Mouse (Mus musculus): ENCODE results near the gene Gabrb3. TPM values are rescaled to one million over a fixed set of nuclear protein-coding genes. Genes with fewer than 3 reads are reported as not detected.

The Gabrb3 gene
- polyA plus RNA-seq, 1 experiment, result 1.1 TPM

GRCm38 (mm10) chr7:57787520-57787919, 368.0 kb downstream of the Gabrb3 start:
- H3K4me1 ChIP-seq (ENCODE audit: control insufficient read depth, insufficient read depth, low read length), result no peaks in the 10 kb centered on the region
- H3K36me3 ChIP-seq (ENCODE audit: control insufficient read depth, insufficient read depth, low read length), result no peaks in the 10 kb centered on the region
- TF ChIP-seq CTCF (IDR thresholded peaks at IDR 0.05; ENCODE audit: control insufficient read depth, insufficient read depth, insufficient replicate concordance, low read depth, low read length) (no peak), POLR2A (IDR thresholded peaks at IDR 0.05; ENCODE audit: control insufficient read depth, low read depth, low read length) (no peak)
- no peaks in the 10 kb centered on the region for H3K27me3 ChIP-seq (ENCODE audit: control insufficient read depth, insufficient read depth, low read length)
- H3K4me3 ChIP-seq (ENCODE audit: control insufficient read depth, low read depth, low read length), result no peak overlapping the region
- H3K27ac ChIP-seq (ENCODE audit: control insufficient read depth, insufficient read depth, low read depth, low read length), result no peak overlapping the region

GRCm38 (mm10) chr7:57803266-57803665, 383.8 kb downstream of the Gabrb3 start:
- no peaks in the 10 kb centered on the region for H3K36me3 ChIP-seq (ENCODE audit: control insufficient read depth, insufficient read depth, low read length)
- no peak overlapping the region for H3K4me3 ChIP-seq (ENCODE audit: control insufficient read depth, low read depth, low read length)
- no peaks in the 10 kb centered on the region for H3K27me3 ChIP-seq (ENCODE audit: control insufficient read depth, insufficient read depth, low read length)
- no peak for TF ChIP-seq CTCF (IDR thresholded peaks at IDR 0.05; ENCODE audit: control insufficient read depth, insufficient read depth, insufficient replicate concordance, low read depth, low read length)
- TF ChIP-seq POLR2A (IDR thresholded peaks at IDR 0.05; ENCODE audit: control insufficient read depth, low read depth, low read length), result no peak
- no peak overlapping the region for H3K27ac ChIP-seq (ENCODE audit: control insufficient read depth, insufficient read depth, low read depth, low read length)
- no peaks in the 10 kb centered on the region for H3K4me1 ChIP-seq (ENCODE audit: control insufficient read depth, insufficient read depth, low read length)

DNA sequence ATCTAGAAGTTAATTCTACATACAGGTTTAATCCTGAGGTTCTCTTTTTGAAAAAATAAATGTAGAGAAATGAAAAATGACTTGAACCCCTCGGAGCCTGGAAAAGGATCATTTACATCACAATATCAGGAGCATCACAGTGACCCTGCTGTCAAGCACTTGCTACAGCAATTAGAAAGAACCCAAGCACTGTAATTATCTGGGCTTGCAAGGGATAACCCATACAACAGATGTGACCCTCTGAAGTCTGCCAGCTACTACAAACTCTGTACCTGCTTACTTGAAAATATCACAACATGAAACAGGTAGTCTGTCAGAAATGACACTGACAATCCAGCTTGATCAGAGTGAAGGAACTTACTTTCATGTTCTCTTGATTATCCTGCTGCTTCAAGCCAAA, 394.2 kb downstream of the Gabrb3 start:
- TF ChIP-seq POLR2A (IDR thresholded peaks at IDR 0.05; ENCODE audit: control insufficient read depth, low read depth, low read length) (no peak), CTCF (IDR thresholded peaks at IDR 0.05; ENCODE audit: control insufficient read depth, insufficient read depth, insufficient replicate concordance, low read depth, low read length) (no peak)
- H3K4me3 ChIP-seq (ENCODE audit: control insufficient read depth, low read depth, low read length), result no peak overlapping the region
- H3K27ac ChIP-seq (ENCODE audit: control insufficient read depth, insufficient read depth, low read depth, low read length), result no peak overlapping the region
- no peaks in the 10 kb centered on the region for H3K27me3 ChIP-seq (ENCODE audit: control insufficient read depth, insufficient read depth, low read length)
- no peaks in the 10 kb centered on the region for H3K4me1 ChIP-seq (ENCODE audit: control insufficient read depth, insufficient read depth, low read length)
- H3K36me3 ChIP-seq (ENCODE audit: control insufficient read depth, insufficient read depth, low read length), result no peaks in the 10 kb centered on the region

- no peaks in the 10 kb centered on the region for H3K4me1 ChIP-seq (ENCODE audit: control insufficient read depth, insufficient read depth, low read length)
- no peak for TF ChIP-seq POLR2A (IDR thresholded peaks at IDR 0.05; ENCODE audit: control insufficient read depth, low read depth, low read length)
These were observed 422.9 kb downstream of the Gabrb3 start for GRCm38 (mm10) chr7:57842383-57842896.

GRCm38 (mm10) chr7:57867951-57868350, 448.5 kb downstream of the Gabrb3 start:
- Histone ChIP-seq H3K36me3 (ENCODE audit: control insufficient read depth, insufficient read depth, low read length) (no peaks in the 10 kb centered on the region), H3K4me1 (ENCODE audit: control insufficient read depth, insufficient read depth, low read length) (no peaks in the 10 kb centered on the region), H3K4me3 (ENCODE audit: control insufficient read depth, low read depth, low read length) (no peak overlapping the region), H3K27me3 (ENCODE audit: control insufficient read depth, insufficient read depth, low read length) (no peaks in the 10 kb centered on the region), H3K27ac (ENCODE audit: control insufficient read depth, insufficient read depth, low read depth, low read length) (no peak overlapping the region)
- no peak for TF ChIP-seq CTCF (IDR thresholded peaks at IDR 0.05; ENCODE audit: control insufficient read depth, insufficient read depth, insufficient replicate concordance, low read depth, low read length)
- no peak for TF ChIP-seq POLR2A (IDR thresholded peaks at IDR 0.05; ENCODE audit: control insufficient read depth, low read depth, low read length)

More at GRCm38 (mm10) chr7:57842383-57842896, 422.9 kb downstream of the Gabrb3 start:
- Histone ChIP-seq H3K4me3 (ENCODE audit: control insufficient read depth, low read depth, low read length) (no peak overlapping the region), H3K27ac (ENCODE audit: control insufficient read depth, insufficient read depth, low read depth, low read length) (no peak overlapping the region), H3K27me3 (ENCODE audit: control insufficient read depth, insufficient read depth, low read length) (no peaks in the 10 kb centered on the region), H3K36me3 (ENCODE audit: control insufficient read depth, insufficient read depth, low read length) (no peaks in the 10 kb centered on the region)

Other genes with a start within 250 kb of the Gabrb3 start
- 0.72 and 0.73 TPM in 2 replicates for gene Gabrg3, start 32.5 kb upstream of the Gabrb3 start, polyA plus RNA-seq (2012; rRNA removed)
- 0.60 and 0.78 TPM in 2 replicates for gene Gabra5, start 90.4 kb downstream of the Gabrb3 start, polyA plus RNA-seq (2012; rRNA removed)